Mouse (Mus musculus) CH12F3 (cell line): ENCODE data around the gene Psme1.

Experiments
- in situ Hi-C: fragments of 300-500 bp; cut with MboI; formaldehyde crosslinking; loops from 2 replicates; pipeline ENCODE4 v1.14.3; 2020; ENCODE audit warnings: low sequenced_read_pairs

Psme1 gene

GRCm38 (mm10) chr14:55570588-55570987 lies 7.3 kb upstream of the Psme1 start:
- in situ Hi-C loops: no loop called here

GRCm38 (mm10) chr14:55571760-55572159 lies 6.2 kb upstream of the Psme1 start:
- in situ Hi-C loops: no loop called here

- in situ Hi-C loops: no loop called here
Measured at GRCm38 (mm10) chr14:55575302-55575701, 2.6 kb upstream of the Psme1 start, which contains the start of gene Fitm1. Gene Fitm1, plus strand, starts transcription at chr14:55575617.

GRCm38 (mm10) chr14:55575711-55576110 lies 2.2 kb upstream of the Psme1 start:
- in situ Hi-C loops: no loop called here

GRCm38 (mm10) chr14:55576376-55576775 lies 1.5 kb upstream of the Psme1 start:
- in situ Hi-C loops: no loop called here

- in situ Hi-C loops: no loop called here
Measured at GRCm38 (mm10) chr14:55578668-55579269, 846 bp downstream of the Psme1 start.

GRCm38 (mm10) chr14:55579511-55580496 lies 1.9 kb downstream of the Psme1 start:
- in situ Hi-C loops: no loop called here

GRCm38 (mm10) chr14:55580731-55581130 lies 2.8 kb downstream of the Psme1 start:
- in situ Hi-C loops: no loop called here

GRCm38 (mm10) chr14:55581981-55582681 lies 4.2 kb downstream of the Psme1 start:
- in situ Hi-C loops: no loop called here

- in situ Hi-C loops: no loop called here
Measured at GRCm38 (mm10) chr14:55584303-55584701, 6.4 kb downstream of the Psme1 start.

GRCm38 (mm10) chr14:55584702-55585565 lies 7.0 kb downstream of the Psme1 start, which contains the start of gene Emc9:
Gene Emc9, minus strand, starts transcription at chr14:55585302.
- in situ Hi-C loops: no loop called here

GRCm38 (mm10) chr14:55585566-55585960 lies 7.6 kb downstream of the Psme1 start:
- in situ Hi-C loops: no loop called here

- in situ Hi-C loops: no loop called here
Measured at GRCm38 (mm10) chr14:55586149-55586548, 8.2 kb downstream of the Psme1 start.

GRCm38 (mm10) chr14:55589271-55589670 lies 11.3 kb downstream of the Psme1 start:
- in situ Hi-C loops: no loop called here

GRCm38 (mm10) chr14:55589771-55590448 lies 12.0 kb downstream of the Psme1 start:
- in situ Hi-C loops: no loop called here

GRCm38 (mm10) chr14:55590748-55591330 lies 12.9 kb downstream of the Psme1 start, which contains the start of gene Psme2:
Gene Psme2, minus strand, starts transcription at chr14:55591113.
- in situ Hi-C loops: no loop called here

GRCm38 (mm10) chr14:55591331-55591891 lies 13.5 kb downstream of the Psme1 start, which contains the start of gene Rnf31:
Gene Rnf31, plus strand, starts transcription at chr14:55591708.
- in situ Hi-C loops: no loop called here

GRCm38 (mm10) chr14:55592226-55592625 lies 14.3 kb downstream of the Psme1 start:
- in situ Hi-C loops: no loop called here
